Mouse (Mus musculus) liver, postnatal 0 days (tissue): ENCODE results near the gene Bcl2l2.

Experiments used
- CTCF ChIP-seq: sonication (generic); IDR thresholded peaks from 2 replicates; pipeline ENCODE4 v1.5.1; 2016; ENCODE audit warnings: antibody characterized with exemption, low read depth
- EP300 ChIP-seq: IDR thresholded peaks from 2 replicates; pipeline ENCODE4 v1.6.1; 2016; ENCODE audit warnings: antibody characterized with exemption, low read depth, mild to moderate bottlenecking

DNA sequence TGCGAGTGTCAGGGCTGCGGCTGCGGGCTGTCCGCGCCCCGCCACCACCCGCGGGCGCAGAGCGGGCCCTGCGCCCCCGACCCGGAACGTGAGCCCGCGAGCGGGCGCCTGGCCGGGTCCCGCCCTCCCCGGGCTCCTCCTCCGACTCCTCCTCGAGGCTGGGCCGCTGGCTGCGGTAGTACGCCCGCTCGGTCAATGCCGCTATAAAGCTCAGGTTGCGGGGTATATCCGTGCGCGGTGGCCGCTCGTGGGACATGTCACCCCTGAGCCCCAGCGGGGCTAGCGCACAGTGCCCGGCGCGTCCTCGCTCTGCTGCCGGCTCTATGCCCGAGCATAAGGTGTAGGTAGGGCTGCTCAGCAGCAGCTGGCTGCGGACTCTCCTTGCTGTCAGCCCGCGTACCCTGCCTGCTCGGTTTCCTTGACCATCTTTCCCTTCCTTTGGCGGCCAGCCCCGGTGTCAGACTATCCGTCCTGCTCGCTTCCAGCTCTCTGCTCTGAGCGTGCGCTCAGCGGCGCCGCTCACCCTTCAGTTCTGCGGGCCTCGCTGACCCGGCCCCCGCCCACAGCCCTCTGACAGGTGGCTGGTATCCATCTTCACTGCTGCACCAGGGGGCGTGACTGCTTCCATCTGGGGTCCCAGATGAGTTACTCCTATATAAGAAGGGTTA is 6.0 kb upstream of the Bcl2l2 start, which contains the start of gene Ppp1r3e:
- TF ChIP-seq CTCF (peak; percentile 18; the same call in 1 of the 2 replicates), EP300 (no peak)
